Mouse (Mus musculus) bone marrow, adult 2 months (tissue): ENCODE data around the gene Vasp.

Experiments used
- CTCF ChIP-seq: fragments of 200-500 bp; IDR thresholded peaks from 2 replicates; pipeline ENCODE4 v1.5.1; 2011; ENCODE audit warnings: low read length, control low read depth; ENCODE audit not compliant: control insufficient read depth, insufficient read depth
- POLR2A ChIP-seq: fragments of 200-500 bp; IDR thresholded peaks from 2 replicates; pipeline ENCODE4 v1.6.1; 2011; ENCODE audit warnings: low read depth, mild to moderate bottlenecking, control low read depth, low read length, borderline replicate concordance; ENCODE audit not compliant: control insufficient read depth

- no peak for TF ChIP-seq CTCF
- TF ChIP-seq POLR2A, result no peak
These were observed 41.5 kb downstream of the Vasp start for GRCm38 (mm10) chr7:19230041-19230580.
